Mouse (Mus musculus): ENCODE data around the gene Trim69.

DNA sequence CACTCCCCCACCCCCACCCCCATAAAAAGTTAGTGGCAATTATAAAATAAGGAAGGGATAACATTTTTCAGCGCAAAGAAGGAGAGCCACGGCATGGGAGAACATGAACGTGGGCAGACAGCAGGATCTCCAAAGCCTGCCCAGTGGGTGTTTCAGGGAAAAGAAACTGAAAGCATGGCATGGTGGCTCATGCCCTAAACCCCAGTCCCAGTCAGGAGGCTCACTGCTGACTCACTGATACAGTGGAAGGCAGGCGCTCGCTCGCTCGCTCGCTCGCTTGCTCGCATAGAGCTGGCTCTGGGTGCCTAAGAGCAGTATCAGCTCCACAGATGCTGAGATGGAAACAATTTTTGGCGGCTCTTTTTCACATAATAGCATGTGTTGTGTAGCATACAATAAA is 3.8 kb downstream of the Trim69 start:
- TF ChIP-seq POLR2A (IDR thresholded peaks at IDR 0.05; ENCODE audit: extremely low read depth, insufficient read depth, low read length), result no peak
- TF ChIP-seq CTCF (IDR thresholded peaks at IDR 0.05; ENCODE audit: extremely low read depth, insufficient read depth, low read length), result no peak
